Mouse (Mus musculus): ENCODE measurements around the gene Tex2. TPM values are rescaled to one million over a fixed set of nuclear protein-coding genes. Genes with fewer than 3 reads are reported as not detected.

The Tex2 gene
- total RNA-seq, 4 experiments from 2014 or later: 135 to 153 (median 142) TPM

DNA sequence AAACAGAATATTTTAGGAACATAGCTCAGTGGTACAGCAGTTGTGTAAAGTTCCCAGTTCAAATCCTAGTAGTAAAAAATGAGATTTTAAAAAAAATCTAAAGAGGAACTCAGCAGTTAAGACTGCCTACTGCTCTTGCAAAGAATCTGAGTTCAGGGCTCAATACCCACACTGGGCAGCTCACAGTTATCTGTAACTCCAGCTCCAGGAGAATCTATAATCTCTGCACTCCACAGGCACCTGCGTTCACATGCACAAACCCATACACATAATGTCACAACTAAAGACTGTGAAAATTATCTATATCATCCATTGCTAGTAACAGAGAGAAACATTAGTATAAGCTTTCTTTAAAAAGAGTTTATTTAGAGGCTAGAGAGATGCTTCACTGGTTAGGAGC lies 152.6 kb downstream of the Tex2 start:
- DNase-seq (ENCODE audit: low spot score in 2 of 2): no peak

DNA sequence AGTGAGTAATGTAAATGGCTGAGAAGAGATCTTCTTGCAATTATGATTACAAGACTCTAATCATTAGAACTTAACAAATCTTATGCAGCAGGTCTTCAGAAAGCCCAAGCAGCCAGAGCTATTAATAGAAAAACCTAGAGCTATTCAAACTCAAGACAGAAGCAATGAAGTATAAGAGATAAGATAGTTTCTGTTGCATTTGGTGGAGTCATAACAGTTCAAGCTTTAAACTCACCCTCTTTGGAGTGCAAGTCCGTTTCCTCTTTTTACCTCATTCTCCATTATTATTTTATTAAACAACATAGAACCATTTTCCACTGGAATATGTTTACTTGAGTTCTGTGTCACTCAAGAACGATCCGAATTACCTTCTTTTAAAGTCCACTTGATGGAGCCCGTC lies 154.7 kb downstream of the Tex2 start:
- no peak for DNase-seq (ENCODE audit: low spot score in 2 of 2)

Other genes with a start within 250 kb of the Tex2 start
- gene Prr29, start 248.0 kb downstream of the Tex2 start, total RNA-seq (2022): under 1 TPM in 1 of 4 experiments, not detected in 3; 0.41 TPM
- 1 to 10 TPM; 1.7 to 3.4 (median 2.4) TPM for gene Icam2, start 225.3 kb downstream of the Tex2 start, total RNA-seq (2022)
- 10 to 100 TPM; 10.4 to 12.4 (median 11.4) TPM for gene Ern1, start 125.6 kb downstream of the Tex2 start, total RNA-seq (2022)
- 10 to 100 TPM; 16.0 to 21.1 (median 18.0) TPM for gene Pecam1, start 137.2 kb upstream of the Tex2 start, total RNA-seq (2022)
- 1 to 10 TPM in 2 of 4 experiments, not detected in 2; 4.9 to 6.2 TPM for gene Milr1, start 137.8 kb upstream of the Tex2 start, total RNA-seq (2022)
- gene Polg2, start 166.1 kb upstream of the Tex2 start, total RNA-seq (2022): 1 to 10 TPM; 3.4 to 5.6 (median 3.7) TPM
- 100 to 1,000 TPM; 697 to 742 (median 710) TPM for gene Ddx5, start 175.8 kb upstream of the Tex2 start, total RNA-seq (2022)
- gene Cep95, start 175.8 kb upstream of the Tex2 start, total RNA-seq (2022): 10 to 100 TPM in 3 of 4 experiments, 1 to 10 TPM in 1; 9.1 to 15.6 (median 13.8) TPM